Mouse (Mus musculus) T-cell, adult 2 months (primary cell): ENCODE measurements around the gene H1foo.

Experiments used
- DNase-seq: peaks from one replicate; pipeline ENCODE4 v3.0.0; 2022; ENCODE audit warnings: low spot score

The H1foo gene

GRCm38 (mm10) chr6:115944638-115945037, at the start of gene H1foo:
H1foo (plus strand) TSS chr6:115944938.
- no peak for DNase-seq

- DNase-seq = no peak
Measured at GRCm38 (mm10) chr6:115896346-115896745, 48.4 kb upstream of the H1foo start.

DNA sequence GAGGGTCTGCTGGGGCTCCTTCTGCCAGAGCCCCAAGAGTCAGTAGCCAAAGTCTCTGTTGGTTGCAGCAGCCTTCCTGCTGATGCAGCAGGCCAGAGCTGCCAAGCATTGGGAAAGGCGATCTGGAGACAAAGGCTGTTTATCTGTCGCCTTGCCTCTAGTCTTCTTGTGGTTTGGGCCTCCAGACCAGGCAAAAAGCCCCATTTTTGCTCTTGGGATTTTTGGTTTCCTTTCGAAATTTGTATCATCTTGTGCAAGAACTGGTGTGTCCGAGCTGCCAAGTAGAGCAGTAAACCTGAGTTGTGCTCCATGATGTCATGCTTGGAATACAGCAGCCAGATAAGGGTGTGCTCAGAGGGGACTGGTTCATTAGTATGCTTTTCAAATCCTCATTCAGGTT, 47.6 kb upstream of the H1foo start:
- no peak for DNase-seq

DNA sequence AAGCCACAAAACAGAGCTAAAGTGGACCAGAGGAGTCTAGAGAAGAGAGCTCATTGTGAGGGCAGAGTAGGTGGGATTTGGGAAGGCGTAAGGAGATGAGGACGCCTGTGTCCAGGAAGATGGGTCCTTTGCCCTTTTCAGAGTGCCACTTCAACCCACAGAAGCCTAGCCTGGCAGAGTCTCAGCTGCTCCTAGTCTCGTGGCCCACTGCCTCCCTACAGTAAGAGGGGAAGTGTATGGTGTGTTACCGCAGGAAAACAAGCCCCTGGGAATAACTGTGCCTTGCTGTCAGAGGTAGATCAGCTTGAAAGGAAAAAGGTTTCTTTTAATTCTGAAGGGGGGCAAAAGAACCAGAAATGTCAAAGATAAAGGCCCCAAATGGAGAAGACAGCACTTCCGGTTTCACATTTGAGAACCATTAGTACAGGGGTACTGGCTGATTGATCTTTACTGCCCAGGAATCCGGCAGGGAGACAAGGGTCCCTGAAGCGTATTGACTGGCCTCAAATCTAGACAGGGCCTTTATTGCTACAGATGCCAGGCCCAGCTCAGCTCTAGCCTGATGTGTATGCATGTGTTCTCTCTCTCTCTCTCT, 46.7 kb upstream of the H1foo start:
- DNase-seq = peak; percentile 6

DNA sequence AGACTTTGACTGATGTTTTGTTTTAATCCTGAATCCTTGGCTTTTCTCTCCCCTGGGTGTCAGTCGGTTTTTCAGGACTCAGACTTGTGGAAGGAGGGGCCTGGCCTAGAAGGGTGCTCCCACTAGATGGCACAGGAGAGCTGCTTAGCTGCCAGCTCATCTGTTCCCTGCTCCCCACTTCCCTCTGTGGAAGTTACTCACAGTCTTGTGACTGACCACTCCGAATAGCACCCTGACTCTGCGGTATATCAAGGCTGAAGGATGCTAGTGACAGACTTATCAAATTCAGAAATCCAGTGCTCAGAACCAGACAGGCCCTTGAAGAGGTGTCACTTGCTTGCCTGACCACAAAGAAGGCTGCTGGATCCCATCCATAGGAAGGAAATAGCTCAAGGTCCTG, 43.7 kb upstream of the H1foo start:
- no peak for DNase-seq

- no peak for DNase-seq
Measured at GRCm38 (mm10) chr6:115901489-115901931, 43.2 kb upstream of the H1foo start.

DNA sequence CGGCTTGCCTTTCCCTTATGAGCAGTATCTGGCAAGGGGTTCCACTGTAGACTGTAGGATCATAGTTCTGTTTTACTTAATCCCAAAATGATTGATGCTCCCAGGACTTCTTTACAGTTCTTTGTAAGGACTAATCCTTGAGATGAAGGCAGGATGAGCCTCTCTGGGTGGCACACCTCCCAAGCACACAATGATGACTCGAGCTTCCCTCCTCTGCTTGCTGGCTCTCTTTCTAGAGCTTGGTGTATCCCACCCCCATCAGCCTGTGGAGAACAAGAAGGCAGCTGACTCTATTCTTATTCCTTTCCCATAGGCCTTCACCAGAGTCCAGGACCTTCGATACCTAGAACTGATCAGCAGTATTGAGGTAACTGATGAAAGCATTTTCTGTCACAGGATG, 42.2 kb upstream of the H1foo start:
- DNase-seq = no peak

GRCm38 (mm10) chr6:115905568-115905967, 39.2 kb upstream of the H1foo start:
- no peak for DNase-seq

- no peak for DNase-seq
Measured at GRCm38 (mm10) chr6:115906455-115906854, 38.3 kb upstream of the H1foo start.

- no peak for DNase-seq
Measured at GRCm38 (mm10) chr6:115906871-115907270, 37.9 kb upstream of the H1foo start.

GRCm38 (mm10) chr6:115908421-115908982, 36.2 kb upstream of the H1foo start:
- no peak for DNase-seq

GRCm38 (mm10) chr6:115909052-115909451, 35.7 kb upstream of the H1foo start:
- no peak for DNase-seq

GRCm38 (mm10) chr6:115909940-115910339, 34.8 kb upstream of the H1foo start:
- no peak for DNase-seq

GRCm38 (mm10) chr6:115911763-115912162, 33.0 kb upstream of the H1foo start:
- no peak for DNase-seq

DNA sequence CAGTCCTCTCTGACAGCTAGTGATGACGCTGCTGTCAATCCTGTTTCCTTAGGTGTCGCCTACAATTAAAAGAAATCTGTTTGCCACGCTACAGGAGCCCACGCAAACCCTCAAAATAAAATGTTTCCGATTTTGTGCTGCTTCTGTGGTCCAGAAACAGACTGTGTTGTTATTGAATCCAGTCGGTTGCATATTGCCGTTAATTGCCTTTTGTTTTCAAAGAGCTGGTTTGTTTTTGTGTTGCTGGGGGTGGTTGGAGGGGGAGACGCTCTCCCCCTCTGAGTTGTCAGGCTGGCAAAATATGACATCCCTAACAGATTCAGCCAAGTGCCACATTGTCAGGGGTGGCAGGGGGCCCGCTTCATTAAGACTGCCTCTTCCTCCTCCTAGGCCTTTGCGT, 31.3 kb upstream of the H1foo start:
- DNase-seq = no peak

- no peak for DNase-seq
Measured at GRCm38 (mm10) chr6:115914511-115915202, 30.1 kb upstream of the H1foo start.

- DNase-seq = no peak
Measured at GRCm38 (mm10) chr6:115915601-115916445, 28.9 kb upstream of the H1foo start.

DNA sequence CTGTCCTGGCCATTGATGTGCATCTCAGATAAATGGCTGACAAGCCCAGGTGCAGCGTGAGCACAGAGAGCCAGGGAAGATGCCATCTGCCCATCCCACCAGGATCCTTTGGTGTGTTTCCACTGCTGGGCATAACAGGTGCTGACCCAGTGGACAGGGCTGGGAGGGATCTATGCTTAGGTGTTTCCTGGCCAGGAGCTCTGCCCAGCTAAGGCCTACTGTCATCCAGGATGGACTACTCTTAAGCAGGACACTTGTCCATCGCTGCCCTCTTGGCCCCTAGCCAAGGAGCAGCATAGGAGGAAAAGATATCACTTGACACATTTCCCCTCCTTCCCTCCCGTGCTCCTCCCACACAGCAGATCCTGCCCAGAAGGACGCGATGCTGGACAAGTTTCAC, 28.1 kb upstream of the H1foo start:
- no peak for DNase-seq

- DNase-seq = no peak
Measured at GRCm38 (mm10) chr6:115918615-115919014, 26.1 kb upstream of the H1foo start.

DNA sequence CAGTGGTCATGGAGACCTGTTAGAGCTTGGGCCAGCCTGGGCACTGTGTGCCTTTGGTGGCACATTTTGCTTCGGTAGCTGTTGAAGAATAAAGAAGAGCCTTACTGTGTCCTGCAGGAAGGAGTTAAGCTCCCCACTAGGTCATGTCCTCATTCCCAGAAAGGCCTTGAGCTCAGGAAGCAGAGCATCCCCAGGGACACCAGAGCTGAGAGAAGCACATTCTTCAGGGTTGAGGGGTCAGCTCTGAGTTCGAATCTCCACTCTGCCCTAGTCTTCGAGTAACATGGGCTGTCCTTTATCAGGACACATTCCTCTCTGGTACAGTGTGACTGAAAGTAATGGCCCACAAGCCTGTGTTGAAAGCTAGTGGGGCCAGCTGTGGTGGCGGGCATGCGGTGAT, 24.9 kb upstream of the H1foo start:
- no peak for DNase-seq

DNA sequence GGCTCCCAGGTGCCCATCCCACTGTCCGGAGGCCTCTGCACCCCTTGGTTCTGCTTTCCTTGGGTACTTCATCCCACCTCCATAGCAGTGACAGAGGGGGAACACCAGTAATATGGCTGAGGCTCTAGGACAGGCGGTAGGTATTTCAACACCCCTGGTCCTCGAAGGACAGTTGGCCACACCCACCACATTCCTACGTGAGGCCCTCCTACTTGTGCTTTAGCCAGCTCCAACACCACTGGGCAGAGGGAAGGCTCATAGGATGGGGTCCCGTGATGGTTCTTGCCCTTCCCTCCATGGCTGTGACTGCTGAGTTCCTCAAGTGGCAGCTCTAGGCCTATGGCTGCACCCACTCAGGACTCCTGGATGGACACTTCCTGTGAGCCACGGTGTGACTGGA, 19.9 kb upstream of the H1foo start:
- no peak for DNase-seq

DNA sequence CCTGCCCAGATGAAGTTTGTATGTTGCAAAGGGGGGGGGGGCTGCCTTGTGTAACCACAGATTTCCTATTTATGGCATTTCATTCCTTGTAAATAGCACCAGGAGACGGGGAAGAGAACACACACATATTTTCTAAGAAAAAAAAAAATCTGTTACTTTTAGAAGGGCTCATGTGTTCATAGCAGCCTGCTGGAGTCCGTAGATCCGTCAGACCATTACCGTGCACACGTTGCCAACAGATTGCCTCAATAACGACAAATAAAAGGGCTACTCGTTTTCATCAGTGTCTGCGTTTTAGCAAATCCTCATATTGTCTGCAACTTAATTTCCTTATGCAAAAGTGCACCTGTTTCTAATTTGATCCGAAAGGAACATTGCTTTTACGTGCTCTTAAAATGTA, 18.3 kb upstream of the H1foo start:
- DNase-seq = no peak
